Mouse (Mus musculus) neural tube, embryonic 13.5 days (tissue): ENCODE data around the gene Prokr1. TPM values are rescaled to one million over a fixed set of nuclear protein-coding genes. Genes with fewer than 3 reads are reported as not detected.

Source experiments
- ATAC-seq: fragments of 200-750 bp; cut with Nextera tagmentation; 2 replicates; pipeline ENCODE4 v1.8.0; 2017; ENCODE audit warnings: low read depth, mild to moderate bottlenecking, moderate TSS enrichment, moderate library complexity
- H3K27ac ChIP-seq: fragments of 300-500 bp; sonication (generic); replicated peaks from 2 replicates; pipeline ENCODE4 v1.5.1; 2015; ENCODE audit warnings: moderate library complexity, mild to moderate bottlenecking, inconsistent platforms
- H3K27me3 ChIP-seq: fragments of 300-500 bp; sonication (generic); 2 replicates; pipeline ENCODE4 v1.6.1; 2015; ENCODE audit warnings: mild to moderate bottlenecking, inconsistent platforms
- H3K36me3 ChIP-seq: fragments of 300-500 bp; sonication (generic); 2 replicates; pipeline ENCODE4 v1.6.1; 2015; ENCODE audit warnings: mild to moderate bottlenecking, inconsistent platforms
- H3K4me1 ChIP-seq: fragments of 300-500 bp; sonication (generic); replicated peaks from 2 replicates; pipeline ENCODE4 v1.6.1; 2015; ENCODE audit warnings: inconsistent platforms
- H3K4me2 ChIP-seq: fragments of 300-500 bp; sonication (generic); 2 replicates; pipeline ENCODE4 v1.6.1; 2015; ENCODE audit warnings: inconsistent platforms, mild to moderate bottlenecking, moderate library complexity
- H3K4me3 ChIP-seq: fragments of 300-500 bp; sonication (generic); 2 replicates; pipeline ENCODE4 v1.5.1; 2015; ENCODE audit warnings: mild to moderate bottlenecking, inconsistent platforms
- H3K9ac ChIP-seq: fragments of 300-500 bp; sonication (generic); 2 replicates; pipeline ENCODE4 v1.6.1; 2015; ENCODE audit warnings: moderate library complexity, mild to moderate bottlenecking, inconsistent platforms
- H3K9me3 ChIP-seq: fragments of 300-500 bp; sonication (generic); 2 replicates; pipeline ENCODE4 v1.6.1; 2016; ENCODE audit warnings: inconsistent platforms
- WGBS: fragments of 180-500 bp; shearing (Covaris S2); methylation state at CpG from one replicate; pipeline ENCODE4 v1.1.7; 2015; 5-methylcytosine and 5-hydroxymethylcytosine counted together
- polyA plus RNA-seq: library from polyadenylated mRNA; unstranded; fragments of >200 nt; fragmentation: Nextera tagmentation; extraction: Ambion mirVana; gene quantifications from 2 replicates; pipeline ENCODE4 v1.2.1, GENCODE M21; 2015

The Prokr1 gene
- polyA plus RNA-seq, 1 experiment from 2014 or later = 5.7 TPM

DNA sequence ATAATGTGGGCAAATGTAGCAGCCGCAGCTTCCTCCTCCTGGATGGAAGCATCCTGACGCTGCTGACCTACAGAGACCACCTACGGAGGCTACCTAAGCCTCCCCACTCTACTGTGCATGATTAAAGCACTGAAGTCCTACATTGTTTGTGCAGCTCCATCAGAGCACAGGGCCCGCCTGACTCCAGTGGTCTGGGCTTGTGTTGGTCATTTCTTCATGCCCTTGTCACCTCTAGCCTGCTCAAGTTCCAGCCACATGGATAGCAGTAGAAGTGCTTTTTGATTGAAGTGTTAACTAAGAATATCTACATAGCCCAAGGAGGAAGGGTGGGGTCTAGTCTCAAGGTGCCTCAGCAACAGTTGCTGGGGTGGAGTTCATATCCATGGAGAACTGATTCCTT, 26.2 kb downstream of the Prokr1 start:
- ATAC-seq = no peak
- no peaks in the 10 kb centered on the region for H3K9me3 ChIP-seq
- H3K36me3 ChIP-seq = no peaks in the 10 kb centered on the region
- no peaks in the 10 kb centered on the region for H3K4me1 ChIP-seq
- no peaks in the 10 kb centered on the region for H3K27me3 ChIP-seq
- H3K9ac ChIP-seq = no peak overlapping the region
- no peak overlapping the region for H3K27ac ChIP-seq
- H3K4me3 ChIP-seq = no peak overlapping the region
- 96% methylated on average over 4 of the region's 4 CpGs for WGBS
- H3K4me2 ChIP-seq = no peak overlapping the region

DNA sequence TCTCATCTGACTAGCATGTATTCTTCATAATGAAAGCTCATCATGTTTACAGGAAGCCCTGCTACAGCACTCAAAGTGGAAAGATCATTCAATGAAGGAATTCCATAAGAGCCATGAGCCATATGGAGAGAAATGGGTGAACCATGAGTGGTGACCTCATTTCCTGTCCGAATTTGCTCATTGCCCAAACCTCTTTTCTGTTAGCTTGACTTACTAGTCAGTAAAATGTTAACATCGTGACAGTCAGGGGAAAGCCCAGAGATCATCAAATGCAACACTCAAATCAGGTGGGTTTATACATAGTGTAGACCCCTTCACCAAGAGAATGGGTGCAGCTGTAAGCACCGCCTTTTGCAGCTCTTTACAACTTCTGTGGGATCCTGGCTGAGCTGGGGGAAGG, 36.8 kb downstream of the Prokr1 start:
- Histone ChIP-seq H3K27ac (no peak overlapping the region), H3K9me3 (no peaks in the 10 kb centered on the region), H3K4me1 (no peaks in the 10 kb centered on the region), H3K4me3 (no peak overlapping the region), H3K27me3 (no peaks in the 10 kb centered on the region), H3K36me3 (no peaks in the 10 kb centered on the region), H3K4me2 (no peak overlapping the region), H3K9ac (no peak overlapping the region)
- 84% methylated on average over 3 of the region's 3 CpGs for WGBS
- ATAC-seq = no peak

DNA sequence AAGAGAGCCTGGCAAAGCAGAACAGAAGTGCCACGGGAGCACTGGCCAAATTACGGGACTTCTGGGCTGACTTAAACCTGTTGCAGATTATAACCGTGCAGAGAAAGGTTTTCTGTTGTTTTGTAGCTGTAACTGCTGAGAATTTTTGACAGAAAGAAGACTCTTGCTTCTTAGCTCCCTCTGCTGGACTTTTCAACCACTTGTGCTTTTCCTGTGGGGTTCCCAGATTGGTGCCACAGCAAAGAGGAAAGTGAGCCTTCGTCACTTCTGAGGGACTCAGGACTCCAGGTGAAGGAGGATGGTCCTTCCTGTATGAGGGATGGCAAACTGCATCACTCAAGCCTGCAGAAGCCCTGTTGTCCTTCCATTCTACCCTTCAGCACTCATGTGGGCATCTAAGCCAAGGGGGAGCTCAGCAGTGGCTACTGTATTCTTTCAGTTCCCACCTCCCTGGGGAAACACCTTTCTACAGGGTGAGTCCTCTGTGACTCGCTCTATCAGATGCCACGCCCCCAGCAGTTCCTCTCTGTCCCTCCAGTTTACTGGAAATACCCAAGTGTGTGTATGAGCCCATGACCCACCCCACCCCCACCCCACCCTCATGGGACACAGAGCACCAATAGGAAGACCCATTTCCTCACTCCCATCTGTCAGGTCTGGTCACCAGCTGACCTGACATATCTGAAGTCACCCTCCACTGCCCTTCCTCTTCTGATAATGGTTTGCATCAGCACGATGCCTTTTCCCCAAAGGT, 38.3 kb downstream of the Prokr1 start:
- H3K4me3 ChIP-seq = no peak overlapping the region
- H3K27ac ChIP-seq = no peak overlapping the region
- H3K9me3 ChIP-seq = no peaks in the 10 kb centered on the region
- H3K36me3 ChIP-seq = no peaks in the 10 kb centered on the region
- H3K27me3 ChIP-seq = no peaks in the 10 kb centered on the region
- ATAC-seq = no peak
- H3K4me1 ChIP-seq = no peaks in the 10 kb centered on the region
- no peak overlapping the region for H3K4me2 ChIP-seq
- no peak overlapping the region for H3K9ac ChIP-seq
- 59% methylated on average over 7 of the region's 7 CpGs for WGBS

DNA sequence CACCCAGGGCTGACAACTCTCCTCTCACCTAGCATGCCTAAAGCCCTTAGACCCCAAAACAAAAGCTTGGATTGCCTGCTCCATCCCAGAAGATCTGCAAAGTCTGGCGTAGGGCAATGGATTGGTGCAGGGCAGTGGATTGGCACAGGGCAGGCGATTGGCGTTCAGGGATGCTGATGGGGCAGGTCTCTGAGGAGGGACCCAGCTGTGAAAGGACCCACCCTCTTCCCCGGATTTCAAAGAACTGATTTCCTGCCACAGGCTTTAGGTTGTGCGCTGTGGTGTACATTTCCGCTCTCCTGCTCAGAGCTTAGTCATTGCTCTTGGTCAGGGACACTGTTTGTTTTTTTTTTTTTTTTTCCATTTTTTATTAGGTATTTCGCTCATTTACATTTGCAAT, 42.7 kb downstream of the Prokr1 start:
- WGBS = 89% methylated on average over 7 of the region's 7 CpGs
- Histone ChIP-seq H3K27me3 (no peaks in the 10 kb centered on the region), H3K4me3 (no peak overlapping the region), H3K9ac (no peak overlapping the region), H3K27ac (no peak overlapping the region), H3K4me1 (peaks cover 10% of the 10 kb centered on the region), H3K4me2 (no peak overlapping the region), H3K9me3 (peaks cover 13% of the 10 kb centered on the region), H3K36me3 (no peaks in the 10 kb centered on the region)
- ATAC-seq = no peak

DNA sequence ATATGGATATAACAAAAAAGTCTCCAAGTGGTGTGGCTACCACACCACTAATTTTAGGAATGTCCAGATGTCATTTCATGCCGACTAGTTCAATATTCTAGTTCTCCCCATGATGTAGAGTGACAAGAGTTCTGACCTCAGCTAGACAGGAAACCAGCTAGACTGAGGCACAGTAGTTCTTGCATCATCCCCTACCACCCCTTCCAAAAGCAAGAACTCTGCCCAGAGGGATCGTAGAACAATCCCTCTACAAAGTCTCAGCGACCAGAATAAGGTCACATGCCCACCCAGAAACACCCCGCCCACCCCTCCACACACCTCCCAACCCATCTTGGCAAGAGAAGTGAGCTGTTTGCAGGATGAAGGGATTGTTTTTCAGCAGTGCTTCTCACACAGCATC, 43.1 kb downstream of the Prokr1 start:
- no peak for ATAC-seq
- Histone ChIP-seq H3K27ac (no peak overlapping the region), H3K27me3 (no peaks in the 10 kb centered on the region), H3K9me3 (peaks cover 13% of the 10 kb centered on the region), H3K4me2 (no peak overlapping the region), H3K36me3 (no peaks in the 10 kb centered on the region), H3K9ac (no peak overlapping the region), H3K4me3 (no peak overlapping the region), H3K4me1 (peaks cover 10% of the 10 kb centered on the region)
- 84% methylated on average over 4 of the region's 4 CpGs for WGBS

DNA sequence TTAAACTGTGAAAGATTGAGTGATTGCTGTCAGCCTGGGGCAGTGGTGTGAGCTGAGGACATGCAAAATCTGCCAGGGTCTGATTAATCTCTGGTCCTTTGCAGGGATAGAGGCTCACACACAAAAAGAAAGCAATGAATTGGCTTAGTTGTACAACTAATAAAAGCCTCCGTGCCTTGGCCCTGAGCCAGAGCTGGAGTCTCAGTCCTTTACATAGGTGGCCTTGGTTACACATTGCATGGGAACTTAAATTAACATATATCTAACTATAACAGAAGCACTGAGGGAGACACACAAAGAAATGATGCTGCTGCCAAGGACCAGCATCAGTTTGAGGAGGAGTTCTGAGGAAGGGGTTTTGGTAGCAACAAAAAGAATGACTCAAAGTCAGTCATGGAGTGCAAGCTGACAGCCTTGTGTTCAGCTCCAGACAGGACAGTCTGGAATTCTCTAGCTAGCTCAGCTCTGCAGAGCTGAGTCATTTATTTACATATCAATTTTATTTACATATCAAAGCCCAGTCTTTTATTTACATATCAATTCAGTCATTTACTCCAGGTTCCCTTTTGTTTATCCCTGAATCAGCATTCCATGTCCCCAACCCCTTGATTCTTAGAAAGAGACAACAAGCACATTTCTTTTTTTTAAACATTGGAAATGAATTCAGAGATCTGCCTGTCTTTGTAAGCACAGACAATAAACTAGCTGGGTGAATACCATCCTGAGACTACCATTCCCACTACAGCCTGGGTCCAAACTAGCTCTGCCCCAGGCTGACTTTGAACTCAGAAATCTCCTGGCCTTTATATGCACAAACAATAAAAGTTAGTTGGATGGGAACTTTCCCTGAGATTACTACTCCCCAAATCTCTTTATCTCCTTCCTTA, 45.0 kb downstream of the Prokr1 start:
- Histone ChIP-seq H3K9ac (no peak overlapping the region), H3K27ac (no peak overlapping the region), H3K9me3 (peaks cover 13% of the 10 kb centered on the region), H3K4me3 (no peak overlapping the region), H3K27me3 (no peaks in the 10 kb centered on the region), H3K4me2 (no peak overlapping the region), H3K36me3 (no peaks in the 10 kb centered on the region), H3K4me1 (peaks cover 10% of the 10 kb centered on the region)
- 3% methylated on average over 1 of the region's 1 CpGs for WGBS
- ATAC-seq = peak; percentile 96

DNA sequence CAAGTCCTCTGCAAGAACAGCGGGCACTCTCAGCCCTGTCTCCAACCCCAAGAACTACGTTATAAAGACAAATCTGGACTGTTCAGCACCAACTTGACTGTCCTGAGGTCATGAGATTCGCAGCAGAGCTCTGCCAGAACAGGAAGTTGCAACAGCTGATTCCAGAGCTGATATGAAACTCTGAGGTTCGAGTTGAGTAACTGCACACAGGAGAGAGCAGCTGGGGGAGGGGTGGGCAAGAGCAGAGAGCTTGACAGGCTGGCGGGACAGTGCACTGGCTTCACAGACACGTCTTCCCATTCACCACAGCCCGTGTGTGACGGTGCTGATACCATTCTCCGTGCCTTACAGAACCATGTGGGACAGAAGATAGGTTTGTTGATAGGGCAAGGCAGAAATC, 48.5 kb downstream of the Prokr1 start:
- Histone ChIP-seq H3K4me3 (no peak overlapping the region), H3K4me1 (peaks cover 19% of the 10 kb centered on the region), H3K9me3 (peaks cover 13% of the 10 kb centered on the region), H3K27me3 (no peaks in the 10 kb centered on the region), H3K9ac (no peak overlapping the region), H3K27ac (no peak overlapping the region), H3K4me2 (no peak overlapping the region), H3K36me3 (no peaks in the 10 kb centered on the region)
- WGBS = 79% methylated on average over 9 of the region's 9 CpGs
- no peak for ATAC-seq

DNA sequence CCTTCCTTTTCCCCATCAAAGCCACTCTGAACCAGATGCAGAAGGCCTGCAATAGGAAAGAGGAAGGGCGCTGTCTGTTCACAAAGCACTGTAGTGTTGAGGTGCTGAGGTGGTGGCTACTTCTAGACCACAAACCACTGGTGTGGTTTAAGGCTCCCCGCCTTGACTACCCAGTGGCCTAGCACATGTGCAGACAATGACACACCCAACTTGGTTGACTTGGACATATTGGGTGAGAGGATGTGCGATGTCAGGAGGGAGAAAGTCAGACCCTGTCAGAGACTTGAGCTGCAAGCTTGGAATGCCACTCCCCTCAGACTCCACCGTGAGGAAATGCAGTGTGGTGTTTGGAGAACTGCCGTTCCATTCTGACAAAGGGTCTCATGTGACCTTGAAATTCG, 49.4 kb downstream of the Prokr1 start:
- no peaks in the 10 kb centered on the region for H3K36me3 ChIP-seq

DNA sequence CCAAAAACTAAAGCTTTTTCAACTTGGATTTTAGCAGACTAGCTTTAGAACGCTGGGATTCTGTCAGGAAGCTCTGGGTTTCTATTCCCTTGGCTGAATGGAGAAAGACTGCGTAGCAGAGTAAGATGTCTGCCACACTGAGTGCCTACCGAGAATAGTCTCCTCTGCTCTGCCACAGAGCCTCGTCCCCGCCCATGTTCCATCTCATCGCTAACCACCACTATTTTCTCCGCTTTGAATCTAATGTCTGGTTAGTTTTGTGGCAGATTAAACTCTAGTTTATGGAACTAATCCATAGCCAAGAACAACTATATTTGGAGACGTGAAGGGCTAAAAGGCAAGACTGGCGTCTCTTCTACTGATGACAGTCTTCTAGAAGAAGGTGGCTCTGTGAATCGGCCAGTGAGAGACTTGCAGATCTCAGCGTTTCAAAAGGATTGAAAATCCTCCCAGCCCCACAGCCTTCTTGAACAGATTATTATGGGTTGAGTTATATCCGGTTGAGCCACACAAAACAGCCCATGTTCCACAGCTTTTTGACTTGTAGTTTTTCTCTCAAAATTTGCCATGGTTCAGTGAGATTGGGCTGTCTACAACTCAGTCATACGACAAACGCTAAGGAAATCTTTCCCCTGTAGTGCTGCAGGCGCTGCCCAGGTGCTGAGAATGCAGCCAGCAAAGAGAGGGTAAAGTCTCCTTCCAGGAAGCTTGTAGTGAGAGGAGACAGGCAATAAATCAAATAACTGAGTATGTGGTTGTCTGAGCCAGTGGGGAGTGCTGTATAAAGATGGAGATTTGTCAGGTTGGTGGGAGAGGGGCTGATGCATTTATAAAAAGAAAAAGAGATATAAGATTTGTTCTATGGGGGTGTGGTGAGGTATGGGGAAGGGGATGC, 51.9 kb downstream of the Prokr1 start:
- Histone ChIP-seq H3K27ac (no peak overlapping the region), H3K9me3 (no peaks in the 10 kb centered on the region), H3K4me2 (no peak overlapping the region), H3K4me3 (no peak overlapping the region), H3K4me1 (peaks cover 9% of the 10 kb centered on the region), H3K9ac (no peak overlapping the region), H3K36me3 (no peaks in the 10 kb centered on the region), H3K27me3 (no peaks in the 10 kb centered on the region)
- no peak for ATAC-seq
- 80% methylated on average over 15 of the region's 15 CpGs for WGBS

More for the DNA sequence above, 49.4 kb downstream of the Prokr1 start:
- WGBS = 91% methylated on average over 6 of the region's 6 CpGs
- ATAC-seq = no peak
- Histone ChIP-seq H3K4me3 (no peak overlapping the region), H3K9me3 (peaks cover 7% of the 10 kb centered on the region), H3K27me3 (no peaks in the 10 kb centered on the region), H3K27ac (no peak overlapping the region), H3K9ac (no peak overlapping the region), H3K4me1 (peaks cover 19% of the 10 kb centered on the region), H3K4me2 (no peak overlapping the region)

DNA sequence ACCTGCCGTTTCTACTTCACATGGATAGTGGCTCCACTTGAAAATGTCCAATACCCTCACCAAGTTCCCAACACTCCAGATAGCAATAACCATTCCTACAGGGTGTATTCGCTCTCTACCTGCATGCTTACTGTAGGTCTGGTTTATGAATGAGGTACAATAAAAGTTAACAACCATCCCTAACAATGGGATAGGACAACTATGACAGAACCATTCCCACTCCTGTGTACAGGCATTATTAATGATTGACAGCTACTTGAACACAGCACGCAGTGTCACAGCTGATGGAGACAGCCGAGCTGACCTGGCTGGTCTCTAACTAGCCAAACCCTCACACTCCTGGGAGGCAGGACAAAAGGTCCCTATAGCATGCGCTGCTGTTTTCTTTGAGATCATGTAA, 52.9 kb downstream of the Prokr1 start:
- no peak for ATAC-seq
- Histone ChIP-seq H3K9me3 (no peaks in the 10 kb centered on the region), H3K36me3 (no peaks in the 10 kb centered on the region), H3K9ac (no peak overlapping the region), H3K27ac (no peak overlapping the region), H3K4me3 (no peak overlapping the region), H3K27me3 (no peaks in the 10 kb centered on the region), H3K4me1 (peaks cover 13% of the 10 kb centered on the region), H3K4me2 (no peak overlapping the region)
- 74% methylated on average over 5 of the region's 5 CpGs for WGBS

DNA sequence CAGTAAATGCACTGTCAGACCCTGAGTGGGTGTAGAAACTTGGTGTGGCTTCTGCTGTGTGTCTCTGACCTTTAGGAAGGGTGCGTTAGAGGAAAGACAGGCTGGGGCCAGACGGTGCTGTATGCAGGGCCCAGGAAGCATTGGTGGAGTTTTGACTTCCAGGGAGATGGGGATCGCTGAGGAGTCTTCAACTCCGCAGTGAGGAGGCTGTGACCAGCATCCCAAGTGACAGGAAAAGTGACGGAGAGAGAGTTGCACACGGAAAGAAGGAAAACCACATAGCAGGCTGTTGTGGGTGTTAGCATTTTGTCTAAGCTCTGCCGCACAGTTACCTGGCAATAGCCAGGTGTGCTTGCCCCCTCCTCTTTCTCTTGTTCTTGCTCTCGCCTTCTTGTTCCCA, 54.3 kb downstream of the Prokr1 start:
- peaks cover 13% of the 10 kb centered on the region for H3K4me1 ChIP-seq
- H3K4me3 ChIP-seq = no peak overlapping the region
- H3K36me3 ChIP-seq = no peaks in the 10 kb centered on the region
- ATAC-seq = no peak
- WGBS = 66% methylated on average over 8 of the region's 8 CpGs
- no peak overlapping the region for H3K4me2 ChIP-seq
- H3K27ac ChIP-seq = no peak overlapping the region
- H3K9me3 ChIP-seq = no peaks in the 10 kb centered on the region
- no peaks in the 10 kb centered on the region for H3K27me3 ChIP-seq
- no peak overlapping the region for H3K9ac ChIP-seq

DNA sequence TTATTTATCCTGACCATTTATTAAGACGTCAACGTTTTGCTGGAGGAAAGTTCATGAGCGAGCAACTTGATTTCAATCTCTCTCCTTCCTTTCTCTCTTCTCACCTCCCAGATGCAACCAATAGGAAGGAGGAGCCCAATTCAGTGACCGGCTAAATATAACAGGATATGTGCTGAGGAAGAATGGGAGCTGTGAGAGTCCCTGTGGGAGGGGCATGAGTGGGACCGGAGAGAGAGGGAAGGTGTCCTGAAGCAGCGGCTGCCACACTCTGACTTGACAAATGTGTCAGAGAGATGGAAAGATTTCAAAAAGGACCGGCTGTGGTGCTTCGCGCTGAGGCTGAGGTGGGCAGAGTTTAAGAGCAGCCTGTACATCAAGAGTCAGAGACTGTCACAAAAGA, 54.9 kb downstream of the Prokr1 start:
- no peak overlapping the region for H3K9ac ChIP-seq
- no peak overlapping the region for H3K4me3 ChIP-seq
- no peak for ATAC-seq
- H3K4me2 ChIP-seq = no peak overlapping the region
- H3K27me3 ChIP-seq = no peaks in the 10 kb centered on the region
- H3K4me1 ChIP-seq = peaks cover 13% of the 10 kb centered on the region
- no peaks in the 10 kb centered on the region for H3K9me3 ChIP-seq
- WGBS = 69% methylated on average over 9 of the region's 9 CpGs
- H3K27ac ChIP-seq = no peak overlapping the region
- H3K36me3 ChIP-seq = no peaks in the 10 kb centered on the region
